Mouse (Mus musculus) cerebellum, adult 11 months (tissue): ENCODE data around the gene Med11.
"Not testable (repeated sequence)": the region's sequence is repeated elsewhere in the genome, so short reads cannot be mapped to it uniquely, and the experiment has no call there.

ENCODE experiments used
- DNase-seq: peaks from one replicate; pipeline ENCODE4 v3.0.0; 2022

The Med11 gene

GRCm38 (mm10) chr11:70451797-70452498 is at the start of gene Med11:
Gene Med11 (plus strand): TSS chr11:70451919.
- DNase-seq = peak; percentile 96

- no peak for DNase-seq
Observed at GRCm38 (mm10) chr11:70403598-70403997, 48.1 kb upstream of the Med11 start.

- peak; percentile 74 for DNase-seq
Observed at GRCm38 (mm10) chr11:70409594-70410296, 42.0 kb upstream of the Med11 start, which contains the start of gene Pelp1. Gene Pelp1 (minus strand): TSS chr11:70410031.

- DNase-seq = no peak
Observed at GRCm38 (mm10) chr11:70410297-70410643, 41.4 kb upstream of the Med11 start.

GRCm38 (mm10) chr11:70412591-70412990 is 39.1 kb upstream of the Med11 start:
- no peak for DNase-seq

GRCm38 (mm10) chr11:70413961-70414360 is 37.8 kb upstream of the Med11 start:
- DNase-seq = peak; percentile 64

- DNase-seq = no peak
Observed at GRCm38 (mm10) chr11:70418199-70418598, 33.5 kb upstream of the Med11 start.

- DNase-seq = no peak
Observed at GRCm38 (mm10) chr11:70419486-70419885, 32.2 kb upstream of the Med11 start.

- not testable (repeated sequence) for DNase-seq
Observed at GRCm38 (mm10) chr11:70426598-70426997, 25.1 kb upstream of the Med11 start.

GRCm38 (mm10) chr11:70431574-70431973 is 20.1 kb upstream of the Med11 start:
- no peak for DNase-seq

GRCm38 (mm10) chr11:70432048-70432894 is 19.4 kb upstream of the Med11 start, which contains the start of gene Arrb2:
Gene Arrb2 (plus strand): TSS chr11:70432635.
- peak; percentile 98 for DNase-seq

GRCm38 (mm10) chr11:70432895-70433568 is 18.7 kb upstream of the Med11 start:
- no peak for DNase-seq

- no peak for DNase-seq
Observed at GRCm38 (mm10) chr11:70433569-70433943, 18.2 kb upstream of the Med11 start.

GRCm38 (mm10) chr11:70433951-70434350 is 17.8 kb upstream of the Med11 start:
- DNase-seq = no peak

- DNase-seq = no peak
Observed at GRCm38 (mm10) chr11:70435476-70435875, 16.2 kb upstream of the Med11 start.

- no peak for DNase-seq
Observed at GRCm38 (mm10) chr11:70437426-70437825, 14.3 kb upstream of the Med11 start.

- DNase-seq = no peak
Observed at GRCm38 (mm10) chr11:70438728-70439374, 12.9 kb upstream of the Med11 start.

GRCm38 (mm10) chr11:70440637-70441036 is 11.1 kb upstream of the Med11 start:
- DNase-seq = no peak

- no peak for DNase-seq
Observed at GRCm38 (mm10) chr11:70441882-70442281, 9.8 kb upstream of the Med11 start.

- DNase-seq = no peak
Observed at GRCm38 (mm10) chr11:70443964-70444363, 7.8 kb upstream of the Med11 start.

- DNase-seq = no peak
Observed at GRCm38 (mm10) chr11:70444667-70445066, 7.1 kb upstream of the Med11 start.

- DNase-seq = no peak
Observed at GRCm38 (mm10) chr11:70446756-70447155, 5.0 kb upstream of the Med11 start.
